Mouse (Mus musculus): Measurements from ENCODE around the gene Gm38394.

Gm38394 gene

DNA sequence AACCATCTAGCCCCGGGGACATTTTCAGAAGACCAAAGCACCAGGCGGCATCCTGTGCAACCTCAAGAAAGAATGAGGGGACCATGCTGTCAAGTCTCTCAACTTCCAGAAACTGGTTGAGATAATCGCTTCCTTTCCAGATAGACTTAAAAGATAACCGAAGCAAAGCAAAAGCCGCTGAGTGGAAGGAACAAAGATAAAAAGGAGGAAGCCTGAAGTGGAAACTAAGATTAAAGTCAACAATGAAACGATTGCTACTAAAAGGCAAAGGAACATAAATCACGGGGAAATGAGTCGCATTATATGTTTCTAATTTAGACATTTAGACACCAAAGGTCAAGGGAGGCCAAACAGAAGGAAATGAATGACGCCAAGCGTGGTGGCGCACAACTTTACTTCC is 89.8 kb downstream of the Gm38394 start:
- no peak for DNase-seq (ENCODE audit: low read depth)
